Comparison of ENCODE assay signal across 19 mouse cellular contexts in the genomic region with DNA sequence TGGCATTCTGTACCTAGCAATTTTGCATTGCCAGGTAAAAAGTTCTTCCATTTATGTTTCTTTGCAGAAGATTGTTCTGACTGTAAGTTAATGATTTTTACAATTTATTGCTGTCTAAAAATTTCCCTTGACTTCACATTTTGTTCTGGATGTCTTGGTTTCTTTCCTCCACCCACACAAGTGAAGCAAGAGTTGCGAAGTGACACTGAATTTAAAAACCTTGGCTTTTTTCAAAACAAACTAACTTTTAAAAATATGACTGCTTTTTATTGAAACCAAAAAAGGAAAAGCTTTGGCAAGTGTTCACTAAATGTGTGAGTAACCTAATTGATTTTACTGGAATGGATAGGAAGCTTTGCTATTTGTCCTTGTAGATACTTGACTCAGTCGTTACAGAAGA.
"Had no signal": no experiment of that assay in that cellular context is flagged by ENCODE, and none has a peak within 500 bp of the region (broad histone marks: within the 10 kb centered on the region; RNA-seq: fewer than 3 reads in every experiment).

No protein-coding gene starts in this region.

- H3K27me3 ChIP-seq: limb, embryonic 12.5 days; limb, embryonic 15.5 days; liver, embryonic 13.5 days; megakaryocyte, embryonic 14.5 days; midbrain, embryonic 13.5 days; neural tube, embryonic 13.5 days had no signal

- H3K9ac ChIP-seq: limb, embryonic 12.5 days; limb, embryonic 15.5 days; liver, embryonic 13.5 days; midbrain, embryonic 13.5 days; neural tube, embryonic 13.5 days had no signal

- H3K27ac ChIP-seq: limb, embryonic 12.5 days; limb, embryonic 15.5 days; liver, embryonic 13.5 days; midbrain, embryonic 10.5 days; midbrain, embryonic 13.5 days; neural tube, embryonic 13.5 days had no signal

- H3K9me3 ChIP-seq: limb, embryonic 12.5 days; limb, embryonic 15.5 days; liver, embryonic 13.5 days; megakaryocyte, embryonic 14.5 days; midbrain, embryonic 10.5 days; midbrain, embryonic 13.5 days; neural tube, embryonic 13.5 days had no signal

- H3K4me3 ChIP-seq: limb, embryonic 12.5 days; limb, embryonic 15.5 days; liver, embryonic 13.5 days; megakaryocyte, embryonic 14.5 days; midbrain, embryonic 10.5 days; midbrain, embryonic 13.5 days; myocyte; neural tube, embryonic 13.5 days had no signal

- H3K4me1 ChIP-seq: limb, embryonic 12.5 days; midbrain, embryonic 10.5 days had no signal

- ATAC-seq: midbrain, embryonic 13.5 days; midbrain, embryonic 16.5 days had no signal

- H3K4me2 ChIP-seq: limb, embryonic 12.5 days; limb, embryonic 15.5 days; liver, embryonic 13.5 days; midbrain, embryonic 13.5 days; neural tube, embryonic 13.5 days had no signal

- DNase-seq: kidney, adult 2 months; kidney, postnatal 14 days; kidney, postnatal 4 days; left cerebral cortex, postnatal 4 days; liver, embryonic 13.5 days; lung, adult 2 months; retina, postnatal 1 day; right cerebral cortex, postnatal 25 days; thymus, adult 2 months; thymus, postnatal 14 days; thymus, postnatal 4 days had no signal
